Mouse (Mus musculus): ENCODE measurements at regions not wholly inside any gene's neighbourhood (a gene's known extent, or its start where the extent isn't known, plus 50 kb on each side); places are given as distances from the start of the nearest gene placed in this dataset.
"Not testable (repeated sequence)": the region's sequence is repeated elsewhere in the genome, so short reads cannot be mapped to it uniquely, and the experiment has no call there.

DNA sequence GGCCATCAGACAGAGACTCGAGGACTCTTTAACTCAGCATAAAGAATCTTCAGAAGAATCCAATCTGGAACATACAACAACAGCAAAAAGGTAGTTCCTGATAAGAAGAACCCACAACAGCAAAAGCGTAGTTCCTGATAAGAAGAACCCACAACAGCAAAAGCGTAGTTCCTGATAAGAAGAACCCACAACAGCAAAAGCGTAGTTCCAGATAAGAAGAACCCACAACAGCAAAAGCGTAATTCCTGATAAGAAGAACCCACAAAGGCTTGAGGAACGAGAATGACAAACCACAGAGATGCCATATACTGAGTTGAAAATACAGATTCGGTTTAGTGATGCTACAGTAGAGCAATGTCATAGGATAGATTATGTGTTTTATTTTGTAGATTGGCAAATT, 93.0 kb upstream of the Ccnh start:
- 71% methylated on average over 7 of the region's 7 CpGs for WGBS
- Histone ChIP-seq H3K4me2 (no peak overlapping the region), H3K4me1 (ENCODE audit: insufficient read depth) (no peaks in the 10 kb centered on the region), H3K27ac (ENCODE audit: low read depth) (no peak overlapping the region), H3K4me3 (ENCODE audit: low read depth, low read length) (no peak overlapping the region), H3K36me3 (ENCODE audit: insufficient read depth) (no peaks in the 10 kb centered on the region), H3K9ac (no peak overlapping the region), H3K27me3 (ENCODE audit: insufficient read depth, low read length) (no peaks in the 10 kb centered on the region), H3K9me3 (ENCODE audit: low read depth, low read length) (peaks cover 7% of the 10 kb centered on the region; the same call in 1 of the 2 replicates)
- no peak for TF ChIP-seq CTCF (IDR thresholded peaks at IDR 0.05; ENCODE audit: low read depth)
- DNase-seq: no peak
- no peak for ATAC-seq (ENCODE audit: insufficient read depth)

DNA sequence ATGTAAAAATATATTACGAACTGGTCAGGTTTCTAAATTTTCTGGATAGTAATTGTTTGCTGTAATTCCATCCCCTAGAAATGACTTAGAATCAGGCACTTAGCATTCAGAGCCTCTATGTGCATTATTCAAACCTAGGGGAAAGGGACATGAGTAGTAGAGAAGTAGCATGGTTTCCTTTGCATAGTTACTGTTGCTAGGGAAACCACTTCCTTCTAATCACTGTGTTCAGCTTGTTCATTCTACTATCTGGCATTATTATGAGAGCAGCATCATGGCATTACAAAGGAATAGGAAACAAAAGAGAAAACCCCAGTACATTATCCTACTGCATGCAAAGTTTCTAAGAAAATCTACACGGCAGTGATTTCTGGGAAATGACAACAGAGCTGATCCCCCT, 65.9 kb upstream of the Ccnh start:
- Histone ChIP-seq H3K9ac (no peak overlapping the region), H3K9me3 (ENCODE audit: low read depth, low read length) (no peaks in the 10 kb centered on the region), H3K27ac (ENCODE audit: low read depth) (no peak overlapping the region), H3K4me3 (ENCODE audit: low read depth, low read length) (no peak overlapping the region), H3K4me2 (no peak overlapping the region), H3K27me3 (ENCODE audit: insufficient read depth, low read length) (no peaks in the 10 kb centered on the region), H3K4me1 (ENCODE audit: insufficient read depth) (no peaks in the 10 kb centered on the region), H3K36me3 (ENCODE audit: insufficient read depth) (no peaks in the 10 kb centered on the region)
- no peak for ATAC-seq (ENCODE audit: insufficient read depth)
- no peak for DNase-seq
- TF ChIP-seq CTCF (IDR thresholded peaks at IDR 0.05; ENCODE audit: low read depth): no peak
- WGBS: 86% methylated on average over 2 of the region's 2 CpGs

GRCm38 (mm10) chr13:85126573-85127547, 62.3 kb upstream of the Ccnh start:
- H3K4me2 ChIP-seq; H3K4me3 ChIP-seq (ENCODE audit: low read depth, low read length); H3K36me3 ChIP-seq (ENCODE audit: insufficient read depth); H3K27ac ChIP-seq (ENCODE audit: low read depth); H3K27me3 ChIP-seq (ENCODE audit: insufficient read depth, low read length); DNase-seq; H3K9ac ChIP-seq; H3K4me1 ChIP-seq (ENCODE audit: insufficient read depth); H3K9me3 ChIP-seq (ENCODE audit: low read depth, low read length): not testable (repeated sequence)
- 88% methylated on average over 18 of the region's 18 CpGs for WGBS
- ATAC-seq (ENCODE audit: insufficient read depth): peak; percentile 100

DNA sequence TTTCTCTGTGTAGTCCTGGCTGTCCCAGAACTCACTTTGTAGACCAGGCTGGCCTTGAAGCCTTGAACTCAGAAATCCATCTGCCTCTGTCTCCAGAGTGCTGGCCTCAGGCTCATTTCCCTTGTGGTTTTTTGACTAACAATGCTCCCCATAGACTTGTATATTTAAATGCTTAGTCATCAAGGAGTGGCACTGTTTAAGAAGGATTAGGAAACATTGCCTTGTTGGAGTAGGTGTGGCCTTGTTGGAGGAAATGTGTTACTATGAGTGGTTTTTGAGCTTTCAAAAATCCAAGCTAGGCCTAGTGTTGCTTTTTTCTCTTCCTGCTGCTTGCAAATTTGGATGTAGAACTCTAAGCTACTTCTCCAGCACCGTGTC, 61.7 kb upstream of the Ccnh start:
- Histone ChIP-seq H3K4me3 (ENCODE audit: low read depth, low read length) (no peak overlapping the region), H3K36me3 (ENCODE audit: insufficient read depth) (no peaks in the 10 kb centered on the region), H3K9me3 (ENCODE audit: low read depth, low read length) (no peaks in the 10 kb centered on the region), H3K9ac (no peak overlapping the region), H3K27ac (ENCODE audit: low read depth) (no peak overlapping the region), H3K4me2 (no peak overlapping the region), H3K27me3 (ENCODE audit: insufficient read depth, low read length) (no peaks in the 10 kb centered on the region), H3K4me1 (ENCODE audit: insufficient read depth) (no peaks in the 10 kb centered on the region)
- 73% methylated on average over 1 of the region's 1 CpGs for WGBS
- TF ChIP-seq CTCF (IDR thresholded peaks at IDR 0.05; ENCODE audit: low read depth): no peak
- no peak for DNase-seq
- ATAC-seq (ENCODE audit: insufficient read depth): no peak
